Mouse (Mus musculus) limb, embryonic 14.5 days (tissue): ENCODE measurements around the gene Eipr1. TPM values are rescaled to one million over a fixed set of nuclear protein-coding genes. Genes with fewer than 3 reads are reported as not detected.

Experiments
- ATAC-seq: fragments of 200-750 bp; cut with Nextera tagmentation; 2 replicates; pipeline ENCODE4 v1.8.0; 2017; ENCODE audit warnings: low read depth, moderate number of reproducible peaks, moderate TSS enrichment; ENCODE audit not compliant: low FRiP score
- DNase-seq: peaks from one replicate; pipeline ENCODE4 v3.0.0-alpha.2; 2015; ENCODE audit warnings: low spot score
- H3K27ac ChIP-seq: fragments of 300-500 bp; sonication (generic); replicated peaks from 2 replicates; pipeline ENCODE4 v1.5.1; 2014; ENCODE audit warnings: low read depth, mild to moderate bottlenecking, low read length, moderate library complexity, mixed read lengths
- H3K27me3 ChIP-seq: fragments of 300-500 bp; sonication (generic); 2 replicates; pipeline ENCODE4 v1.6.1; 2014; ENCODE audit warnings: low read length, mixed read lengths; ENCODE audit not compliant: control insufficient read depth, insufficient read depth
- H3K36me3 ChIP-seq: fragments of 300-500 bp; sonication (generic); 2 replicates; pipeline ENCODE4 v1.6.1; 2014; ENCODE audit warnings: mild to moderate bottlenecking, low read length, moderate library complexity, mixed read lengths; ENCODE audit not compliant: control insufficient read depth, insufficient read depth
- H3K4me1 ChIP-seq: fragments of 300-500 bp; sonication (generic); 2 replicates; pipeline ENCODE4 v1.6.1; 2014; ENCODE audit warnings: antibody characterized with exemption, low read length, mixed read lengths; ENCODE audit not compliant: control insufficient read depth, insufficient read depth
- H3K4me2 ChIP-seq: fragments of 300-500 bp; sonication (generic); replicated peaks from 2 replicates; pipeline ENCODE4 v1.6.1; 2014; ENCODE audit warnings: low read depth, mild to moderate bottlenecking, low read length, moderate library complexity; ENCODE audit not compliant: severe bottlenecking
- H3K4me3 ChIP-seq: fragments of 300-500 bp; sonication (generic); replicated peaks from 2 replicates; pipeline ENCODE4 v1.5.1; 2014; ENCODE audit warnings: low read length
- H3K9ac ChIP-seq: fragments of 300-500 bp; sonication (generic); 2 replicates; pipeline ENCODE4 v1.6.1; 2014; ENCODE audit warnings: mild to moderate bottlenecking, low read depth, low read length, moderate library complexity; ENCODE audit not compliant: severe bottlenecking
- H3K9me3 ChIP-seq: fragments of 300-500 bp; sonication (generic); 2 replicates; pipeline ENCODE4 v1.6.1; 2016; ENCODE audit warnings: low read length; ENCODE audit not compliant: control insufficient read depth
- POLR2A ChIP-seq: fragments of 200-500 bp; IDR thresholded peaks from 2 replicates; pipeline ENCODE4 v1.8.0; 2012; ENCODE audit warnings: inconsistent platforms, mild to moderate bottlenecking, moderate library complexity, borderline replicate concordance; ENCODE audit not compliant: insufficient read depth, insufficient read length; ENCODE audit errors: extremely low read depth
- WGBS: fragments of 180-500 bp; shearing (Covaris S2); extraction: QIAGEN DNeasy Blood & Tissue Kit; methylation state at CpG from one replicate; pipeline ENCODE4 v1.1.7; 2014; 5-methylcytosine and 5-hydroxymethylcytosine counted together
- polyA plus RNA-seq, 2 experiments: library from polyadenylated mRNA; depleted of rRNA in 1 of 2; stranded (reverse) in 1 of 2; unstranded in 1 of 2; fragments of >200 nt; fragmentation: Nextera tagmentation in 1 of 2; extraction: Ambion mirVana in 1 of 2; gene quantifications; 2 replicates each; pipeline versions ENCODE4 v1.2.1 to v1.2.3; 2012 to 2014

Eipr1 gene
- polyA plus RNA-seq, 2 experiments, result 18.8 to 31.2 TPM

DNA sequence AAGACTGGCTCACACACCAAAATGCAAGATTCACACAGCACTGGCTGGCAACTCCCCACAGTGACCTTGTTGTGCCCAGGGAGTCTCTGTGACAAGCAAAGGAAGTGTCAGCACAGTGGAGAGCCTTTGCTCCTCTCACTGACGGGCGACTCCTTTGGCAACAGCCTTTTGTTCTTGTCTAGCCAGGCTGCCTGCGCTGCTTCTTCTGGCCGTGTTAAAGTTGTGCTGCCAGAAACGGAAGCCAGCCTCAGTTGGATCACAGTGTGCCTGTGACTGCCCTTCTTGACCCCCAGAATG, 108.6 kb downstream of the Eipr1 start:
- H3K9me3 ChIP-seq, result no peaks in the 10 kb centered on the region
- H3K27me3 ChIP-seq, result no peaks in the 10 kb centered on the region
- H3K36me3 ChIP-seq, result no peaks in the 10 kb centered on the region
- TF ChIP-seq POLR2A, result no peak
- no peak for DNase-seq
- no peak overlapping the region for H3K4me3 ChIP-seq
- 67% methylated on average over 5 of the region's 5 CpGs for WGBS
- H3K27ac ChIP-seq, result no peak overlapping the region
- no peak overlapping the region for H3K4me2 ChIP-seq
- ATAC-seq, result no peak
- H3K9ac ChIP-seq, result no peak overlapping the region
- H3K4me1 ChIP-seq, result no peaks in the 10 kb centered on the region

DNA sequence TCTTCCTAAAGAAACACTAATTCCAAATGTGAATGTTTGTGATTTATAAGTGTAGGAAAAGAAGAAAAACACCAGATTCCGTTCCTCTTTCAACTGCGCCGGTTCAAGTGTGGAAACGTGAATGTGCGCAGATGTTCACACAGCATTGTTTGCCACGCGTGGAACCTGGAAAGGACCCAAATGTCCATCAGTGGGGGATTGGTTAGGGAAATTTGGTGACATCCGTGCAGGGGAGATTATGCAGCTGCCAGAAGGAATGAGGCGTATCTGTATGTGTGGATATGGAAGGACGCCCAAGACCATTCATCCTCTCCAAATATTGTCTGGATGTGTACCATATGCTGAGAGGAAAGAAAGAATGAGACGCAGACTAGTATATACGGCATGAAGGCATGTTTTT, 111.7 kb downstream of the Eipr1 start:
- ATAC-seq (no peak), DNase-seq (peak; percentile 37)
- Histone ChIP-seq H3K9me3 (no peaks in the 10 kb centered on the region), H3K36me3 (0 out of 2 replicates have a peak, but pooled peaks cover 3% of the 10 kb centered on the region), H3K4me1 (no peaks in the 10 kb centered on the region), H3K4me2 (no peak overlapping the region), H3K27me3 (no peaks in the 10 kb centered on the region), H3K4me3 (no peak overlapping the region), H3K9ac (no peak overlapping the region), H3K27ac (no peak overlapping the region)
- WGBS, result 79% methylated on average over 12 of the region's 12 CpGs
- TF ChIP-seq POLR2A, result no peak

DNA sequence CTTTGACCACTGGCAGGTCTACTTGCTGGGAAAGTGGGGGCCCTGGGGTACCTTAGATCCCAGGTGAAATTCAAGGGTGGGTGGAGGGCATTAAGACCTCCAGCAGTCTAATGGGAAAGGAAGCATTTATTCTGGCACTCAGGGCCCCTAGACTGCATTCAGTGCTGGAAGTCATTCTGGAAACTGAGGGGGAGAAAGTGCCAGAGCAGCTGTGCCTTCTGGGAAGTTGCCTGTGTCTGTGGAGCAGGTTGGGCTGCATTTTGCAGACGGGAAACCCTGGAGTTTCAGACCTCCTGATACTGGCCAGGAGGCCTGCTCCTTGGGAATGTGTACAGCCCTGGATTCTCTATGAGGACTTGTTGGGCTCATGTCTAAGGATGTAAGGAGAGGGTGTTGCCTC, 114.5 kb downstream of the Eipr1 start:
- Histone ChIP-seq H3K9ac (no peak overlapping the region), H3K4me1 (no peaks in the 10 kb centered on the region), H3K27me3 (no peaks in the 10 kb centered on the region), H3K4me2 (no peak overlapping the region), H3K9me3 (no peaks in the 10 kb centered on the region), H3K4me3 (no peak overlapping the region), H3K27ac (no peak overlapping the region), H3K36me3 (0 out of 2 replicates have a peak, but pooled peaks cover 3% of the 10 kb centered on the region)
- ATAC-seq, result no peak
- no peak for DNase-seq
- no peak for TF ChIP-seq POLR2A
- WGBS, result 45% methylated on average over 1 of the region's 1 CpGs

DNA sequence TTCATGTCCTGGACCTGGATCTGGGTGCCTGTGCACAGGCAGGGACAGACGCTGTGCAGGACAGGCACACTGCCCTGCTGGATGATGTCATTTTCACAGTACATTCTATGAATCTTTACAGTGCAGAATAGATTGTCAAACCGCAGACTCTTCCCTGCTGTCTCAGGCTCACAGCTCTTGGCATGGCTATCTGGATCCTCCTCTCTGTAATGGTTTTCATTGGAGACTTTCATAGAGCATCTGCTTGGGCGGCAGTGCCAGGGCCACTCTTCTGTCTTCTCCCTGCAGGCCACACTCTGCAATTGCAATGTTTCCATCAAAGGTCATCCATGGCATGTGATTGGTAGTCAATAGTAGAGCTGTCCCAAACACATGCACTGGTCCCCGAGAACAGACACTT, 117.2 kb downstream of the Eipr1 start:
- no peaks in the 10 kb centered on the region for H3K9me3 ChIP-seq
- no peak overlapping the region for H3K4me3 ChIP-seq
- H3K4me2 ChIP-seq, result no peak overlapping the region
- no peak for TF ChIP-seq POLR2A
- ATAC-seq, result no peak
- H3K27me3 ChIP-seq, result no peaks in the 10 kb centered on the region
- H3K9ac ChIP-seq, result no peak overlapping the region
- no peak for DNase-seq
- whole genome bisulfite sequencing, result 95% methylated on average over 4 of the region's 4 CpGs
- no peaks in the 10 kb centered on the region for H3K4me1 ChIP-seq
- no peak overlapping the region for H3K27ac ChIP-seq
- H3K36me3 ChIP-seq, result 0 out of 2 replicates have a peak, but pooled peaks cover 3% of the 10 kb centered on the region

DNA sequence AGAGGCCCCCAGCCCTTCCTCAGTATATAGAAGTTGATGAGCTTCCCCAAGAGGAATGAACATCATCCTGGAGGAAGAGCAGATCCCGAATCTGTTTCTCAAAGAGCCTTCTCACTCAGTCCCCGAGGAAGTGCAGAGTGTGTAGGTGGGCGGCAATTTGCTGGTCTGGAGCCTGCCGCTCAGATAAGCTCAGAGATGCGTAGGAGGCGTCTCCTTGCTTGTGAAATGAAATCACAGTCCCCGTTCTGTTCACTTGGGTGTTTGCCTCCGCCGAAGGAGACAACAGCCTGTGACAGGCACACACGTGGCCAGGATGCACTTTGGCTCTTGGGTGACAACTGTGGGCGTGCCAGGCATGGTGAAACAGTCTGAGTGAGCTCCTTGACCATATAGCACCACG, 120.7 kb downstream of the Eipr1 start:
- Histone ChIP-seq H3K36me3 (0 out of 2 replicates have a peak, but pooled peaks cover 2% of the 10 kb centered on the region), H3K4me3 (no peak overlapping the region), H3K4me2 (no peak overlapping the region), H3K9ac (no peak overlapping the region), H3K27ac (no peak overlapping the region), H3K4me1 (no peaks in the 10 kb centered on the region), H3K9me3 (no peaks in the 10 kb centered on the region), H3K27me3 (no peaks in the 10 kb centered on the region)
- TF ChIP-seq POLR2A, result no peak
- WGBS, result 85% methylated on average over 12 of the region's 12 CpGs
- DNase-seq, result no peak
- ATAC-seq, result no peak

DNA sequence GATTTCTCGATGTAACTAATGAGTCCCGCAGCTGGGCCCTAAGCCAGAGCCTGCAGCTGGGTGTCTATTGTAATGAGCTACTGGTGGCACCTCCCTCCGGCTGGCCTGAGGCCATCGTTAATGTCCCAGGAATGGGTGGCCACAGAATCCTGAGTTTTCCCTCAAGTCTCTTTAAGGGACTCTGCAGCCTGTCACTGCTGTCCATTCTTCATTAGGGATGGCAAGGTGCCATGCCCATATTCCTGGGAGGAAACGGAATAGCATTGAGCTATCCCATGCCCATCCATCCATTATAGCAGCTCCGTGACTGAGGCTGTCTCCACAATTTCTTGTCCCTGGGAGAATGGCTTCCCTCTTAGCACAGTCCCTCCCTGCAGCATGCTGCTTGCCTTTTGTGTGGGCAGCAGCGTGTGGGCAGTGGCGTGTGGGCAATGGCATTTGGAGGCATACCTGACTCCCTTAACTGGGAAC, 123.2 kb downstream of the Eipr1 start:
- Histone ChIP-seq H3K4me2 (no peak overlapping the region), H3K27ac (no peak overlapping the region), H3K9me3 (no peaks in the 10 kb centered on the region), H3K4me1 (no peaks in the 10 kb centered on the region), H3K9ac (no peak overlapping the region), H3K4me3 (no peak overlapping the region), H3K27me3 (no peaks in the 10 kb centered on the region), H3K36me3 (no peaks in the 10 kb centered on the region)
- DNase-seq, result no peak
- ATAC-seq, result no peak
- TF ChIP-seq POLR2A, result no peak
- WGBS, result 59% methylated on average over 8 of the region's 8 CpGs
